Mouse (Mus musculus): ENCODE results near the gene Nhlrc3. TPM values are rescaled to one million over a fixed set of nuclear protein-coding genes. Genes with fewer than 3 reads are reported as not detected.

Gene Nhlrc3
- polyA plus RNA-seq (2014; fragmentation: Nextera tagmentation; extraction: Ambion mirVana): 6.4 and 9.7 TPM in 2 replicates

DNA sequence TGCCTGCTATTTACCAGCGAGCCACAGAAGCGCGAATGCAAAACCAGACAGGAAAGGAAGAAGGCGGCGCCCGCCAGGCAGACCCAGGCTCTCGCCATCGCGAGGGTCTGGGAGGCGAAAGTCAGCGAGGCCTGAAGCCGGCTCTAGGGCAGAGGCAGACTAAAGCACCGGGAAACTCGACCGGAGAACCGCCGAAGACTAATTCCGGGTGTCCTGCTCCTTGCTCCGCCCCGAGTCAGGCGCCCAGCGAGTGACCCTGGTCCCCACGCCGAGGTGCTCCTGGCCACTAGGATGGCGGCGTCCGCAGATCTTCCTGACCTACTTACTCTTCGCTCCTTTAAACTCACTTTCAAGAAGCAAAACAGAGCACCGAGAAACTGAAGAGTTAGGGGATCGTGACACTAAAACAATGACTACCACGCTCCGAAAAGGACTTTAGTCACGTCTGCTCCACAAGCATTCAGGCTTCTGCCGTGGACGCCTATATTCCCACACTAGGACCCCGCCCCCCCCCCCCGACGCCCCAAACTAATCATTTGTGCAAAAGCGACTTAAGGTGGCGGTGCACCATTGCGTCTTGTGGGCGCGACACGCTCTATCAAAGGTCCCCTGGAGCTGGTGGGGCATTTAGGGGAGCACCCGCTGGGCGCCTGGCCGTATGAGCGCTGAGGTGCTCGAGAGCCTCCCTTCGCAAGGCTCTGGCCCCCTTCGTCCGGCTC lies at the start of gene Nhlrc3, which contains the start of gene Proser1:
Gene Nhlrc3, minus strand, starts transcription at position 287 of the 719 bp plus-strand sequence.
Gene Proser1, plus strand, starts transcription at position 621 of the 719 bp plus-strand sequence.
- H3K4me2 ChIP-seq: peak within 1 kb of the TSS; percentile 66
- H3K9ac ChIP-seq (ENCODE audit: low read depth, low read length): peak within 1 kb of the TSS; percentile 93
- peak within 1 kb of the TSS; percentile 96 for H3K4me3 ChIP-seq (ENCODE audit: low read depth, low read length)
- no peaks in the 10 kb centered on the region for H3K27me3 ChIP-seq (ENCODE audit: control insufficient read depth, insufficient read depth, low read length)
- peaks cover 17% of the 10 kb centered on the region for H3K4me1 ChIP-seq (ENCODE audit: control insufficient read depth, insufficient read depth, low read length)
- peak; percentile 94 for ATAC-seq (replicated peaks; ENCODE audit: insufficient number of reproducible peaks, low FRiP score, low TSS enrichment)
- H3K36me3 ChIP-seq (ENCODE audit: control insufficient read depth, insufficient read depth, low read length): peaks cover 2% of the 10 kb centered on the region; the same call in 1 of the 2 replicates
- under 1% methylated on average over 52 of the region's 52 CpGs for WGBS (ENCODE audit: insufficient replicate concordance)
- peak within 1 kb of the TSS; percentile 73 for H3K27ac ChIP-seq (ENCODE audit: low read depth, low read length)
- no peaks in the 10 kb centered on the region for H3K9me3 ChIP-seq (replicated peaks; ENCODE audit: control insufficient read depth, low read length)

DNA sequence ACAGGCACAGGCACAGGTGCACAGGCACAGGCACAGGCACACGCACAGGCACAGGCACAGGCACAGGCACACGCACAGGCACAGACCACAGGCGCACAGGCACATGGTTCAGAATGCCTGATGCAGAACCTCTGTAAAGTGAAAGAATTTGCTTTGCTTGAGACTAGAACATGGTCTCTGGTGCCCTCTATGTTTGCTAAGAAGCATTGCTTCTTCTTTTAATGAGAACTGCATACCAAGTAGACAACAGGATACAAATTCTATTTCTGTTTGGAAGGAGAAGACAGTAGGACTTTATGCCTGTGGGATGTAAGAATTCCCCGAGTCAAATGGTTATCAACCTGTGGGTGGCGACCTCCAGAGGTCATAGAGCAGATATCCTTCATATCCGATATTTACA lies 39.3 kb upstream of the Nhlrc3 start:
- Histone ChIP-seq H3K4me2 (no peak overlapping the region), H3K36me3 (ENCODE audit: control insufficient read depth, insufficient read depth, low read length) (no peaks in the 10 kb centered on the region), H3K4me3 (ENCODE audit: low read depth, low read length) (no peak overlapping the region), H3K27me3 (ENCODE audit: control insufficient read depth, insufficient read depth, low read length) (no peaks in the 10 kb centered on the region), H3K4me1 (ENCODE audit: control insufficient read depth, insufficient read depth, low read length) (no peaks in the 10 kb centered on the region), H3K27ac (ENCODE audit: low read depth, low read length) (no peak overlapping the region), H3K9ac (ENCODE audit: low read depth, low read length) (no peak overlapping the region), H3K9me3 (replicated peaks; ENCODE audit: control insufficient read depth, low read length) (no peaks in the 10 kb centered on the region)
- WGBS (ENCODE audit: insufficient replicate concordance): 66% methylated on average over 6 of the region's 6 CpGs
- ATAC-seq (replicated peaks; ENCODE audit: insufficient number of reproducible peaks, low FRiP score, low TSS enrichment): no peak

DNA sequence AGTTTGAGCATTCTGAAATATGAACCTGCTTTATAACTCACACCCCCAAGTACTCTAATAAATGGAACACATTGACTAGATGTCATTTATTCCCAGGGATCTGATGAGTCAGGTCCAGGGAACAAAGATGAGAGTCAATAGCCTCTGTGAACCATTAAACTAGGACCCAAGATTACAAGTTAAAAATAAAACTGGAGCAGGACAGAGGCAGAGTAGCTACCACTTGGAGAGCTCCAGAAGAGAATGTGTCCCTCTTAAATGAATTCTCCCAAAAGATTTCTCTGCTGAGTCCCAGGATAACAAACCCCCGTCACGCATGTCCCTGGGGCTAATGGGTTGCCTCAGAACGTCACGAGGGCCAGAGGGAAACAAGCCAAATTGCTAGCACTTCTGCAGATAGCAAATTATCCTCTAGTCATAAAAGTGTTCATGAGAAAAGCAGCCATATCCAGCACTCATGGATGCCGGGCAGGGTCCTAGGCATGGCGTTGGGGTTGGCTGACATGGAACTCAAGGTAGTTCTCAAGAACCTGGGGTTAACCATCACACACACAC lies 35.3 kb upstream of the Nhlrc3 start:
- no peak overlapping the region for H3K27ac ChIP-seq (ENCODE audit: low read depth, low read length)
- no peaks in the 10 kb centered on the region for H3K4me1 ChIP-seq (ENCODE audit: control insufficient read depth, insufficient read depth, low read length)
- no peak for ATAC-seq (replicated peaks; ENCODE audit: insufficient number of reproducible peaks, low FRiP score, low TSS enrichment)
- no peak overlapping the region for H3K9ac ChIP-seq (ENCODE audit: low read depth, low read length)
- no peaks in the 10 kb centered on the region for H3K27me3 ChIP-seq (ENCODE audit: control insufficient read depth, insufficient read depth, low read length)
- no peaks in the 10 kb centered on the region for H3K9me3 ChIP-seq (replicated peaks; ENCODE audit: control insufficient read depth, low read length)
- WGBS (ENCODE audit: insufficient replicate concordance): 79% methylated on average over 6 of the region's 6 CpGs
- no peak overlapping the region for H3K4me2 ChIP-seq
- H3K36me3 ChIP-seq (ENCODE audit: control insufficient read depth, insufficient read depth, low read length): no peaks in the 10 kb centered on the region
- H3K4me3 ChIP-seq (ENCODE audit: low read depth, low read length): no peak overlapping the region

DNA sequence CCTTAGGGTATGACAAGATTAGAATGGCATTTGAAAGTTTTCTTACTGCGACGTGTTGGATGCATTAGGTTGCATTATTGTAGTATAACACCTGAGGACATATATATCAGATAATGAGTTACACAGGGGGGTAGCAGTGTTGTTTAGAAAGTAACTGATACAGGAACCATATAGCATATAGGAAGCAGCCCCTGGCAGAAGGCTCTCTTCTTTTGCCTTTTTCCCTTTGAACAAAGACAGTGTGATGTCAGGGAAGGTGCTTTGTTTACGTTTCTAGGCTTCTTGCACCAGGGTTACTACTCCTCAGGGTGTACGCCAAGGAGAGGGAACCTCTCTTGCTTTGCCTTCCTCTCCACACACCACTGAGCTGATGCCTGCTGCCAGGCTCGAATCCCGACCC lies 25.2 kb upstream of the Nhlrc3 start, which contains the start of gene Stoml3:
Gene Stoml3, plus strand, starts transcription at position 301 of the 400 bp plus-strand sequence.
- Histone ChIP-seq H3K27ac (ENCODE audit: low read depth, low read length) (peak within 1 kb of the TSS; percentile 58; the same call in 1 of the 2 replicates), H3K9me3 (replicated peaks; ENCODE audit: control insufficient read depth, low read length) (no peaks in the 10 kb centered on the region), H3K36me3 (ENCODE audit: control insufficient read depth, insufficient read depth, low read length) (no peaks in the 10 kb centered on the region), H3K9ac (ENCODE audit: low read depth, low read length) (no peak within 1 kb of the TSS), H3K4me3 (ENCODE audit: low read depth, low read length) (no peak within 1 kb of the TSS), H3K4me1 (ENCODE audit: control insufficient read depth, insufficient read depth, low read length) (peaks cover 16% of the 10 kb centered on the region; the same call in 1 of the 2 replicates), H3K27me3 (ENCODE audit: control insufficient read depth, insufficient read depth, low read length) (no peaks in the 10 kb centered on the region), H3K4me2 (peak within 1 kb of the TSS; percentile 16; the same call in 1 of the 2 replicates)
- 68% methylated on average over 6 of the region's 6 CpGs for WGBS (ENCODE audit: insufficient replicate concordance)
- ATAC-seq (replicated peaks; ENCODE audit: insufficient number of reproducible peaks, low FRiP score, low TSS enrichment): no peak

DNA sequence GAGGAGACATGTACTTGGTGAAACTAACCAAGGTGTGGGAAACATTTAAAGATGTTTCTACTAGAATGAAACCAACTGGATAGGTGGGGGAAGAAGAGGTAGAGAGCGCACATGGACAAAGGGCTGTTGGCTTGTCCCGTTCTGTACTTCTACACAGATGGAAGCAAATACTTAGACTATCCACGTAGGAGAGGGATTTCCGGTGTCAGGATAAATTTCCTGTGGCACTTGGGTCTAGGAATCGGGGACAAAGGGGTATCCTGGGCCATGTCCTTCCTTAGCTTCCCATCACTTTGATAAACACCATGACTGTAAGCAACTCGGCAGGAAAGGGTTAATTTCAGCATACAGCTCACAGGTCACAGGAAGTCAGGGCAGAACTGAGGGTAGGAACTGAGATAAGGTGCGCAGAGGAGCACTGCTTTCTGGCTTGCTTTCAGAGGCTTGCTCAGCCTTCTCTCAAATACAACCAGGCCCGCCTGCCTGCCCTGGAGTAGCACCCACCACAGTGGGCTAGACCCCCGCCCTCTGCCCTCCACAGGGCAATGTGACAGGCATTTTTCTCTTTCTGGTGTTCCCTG lies 24.0 kb upstream of the Nhlrc3 start:
- H3K27ac ChIP-seq (ENCODE audit: low read depth, low read length): peak overlapping the region; percentile 58
- WGBS (ENCODE audit: insufficient replicate concordance): 46% methylated on average over 9 of the region's 9 CpGs

DNA sequence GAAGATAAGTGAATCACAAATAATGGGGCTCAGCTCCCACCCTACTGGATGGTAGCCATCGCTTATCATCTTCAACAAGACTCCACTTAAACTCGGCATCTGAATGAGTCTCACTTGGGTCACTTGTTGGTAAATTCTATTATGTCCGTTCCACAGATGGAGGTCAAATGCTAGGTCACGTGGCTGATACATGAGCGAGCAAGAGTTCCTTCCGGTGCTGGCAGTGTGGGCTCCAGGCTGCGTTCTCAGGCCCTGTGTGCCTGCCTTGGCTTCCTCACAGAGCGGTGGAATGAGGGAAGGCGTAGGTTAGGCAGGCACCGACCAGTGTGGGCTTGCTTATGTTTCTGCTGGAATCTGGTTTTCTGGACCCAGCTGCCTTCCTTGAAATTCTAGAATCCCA lies 23.4 kb upstream of the Nhlrc3 start:
- Histone ChIP-seq H3K4me3 (ENCODE audit: low read depth, low read length) (no peak overlapping the region), H3K27ac (ENCODE audit: low read depth, low read length) (peak overlapping the region; percentile 58), H3K27me3 (ENCODE audit: control insufficient read depth, insufficient read depth, low read length) (no peaks in the 10 kb centered on the region), H3K4me2 (no peak overlapping the region), H3K9ac (ENCODE audit: low read depth, low read length) (no peak overlapping the region), H3K9me3 (replicated peaks; ENCODE audit: control insufficient read depth, low read length) (no peaks in the 10 kb centered on the region), H3K36me3 (ENCODE audit: control insufficient read depth, insufficient read depth, low read length) (peaks cover 5% of the 10 kb centered on the region), H3K4me1 (ENCODE audit: control insufficient read depth, insufficient read depth, low read length) (peaks cover 16% of the 10 kb centered on the region; the same call in 1 of the 2 replicates)
- WGBS (ENCODE audit: insufficient replicate concordance): 73% methylated on average over 10 of the region's 10 CpGs
- no peak for ATAC-seq (replicated peaks; ENCODE audit: insufficient number of reproducible peaks, low FRiP score, low TSS enrichment)

More for the DNA sequence above, 24.0 kb upstream of the Nhlrc3 start:
- peaks cover 2% of the 10 kb centered on the region; the same call in 1 of the 2 replicates for H3K36me3 ChIP-seq (ENCODE audit: control insufficient read depth, insufficient read depth, low read length)
- peak overlapping the region; percentile 16; the same call in 1 of the 2 replicates for H3K4me2 ChIP-seq
- peaks cover 16% of the 10 kb centered on the region; the same call in 1 of the 2 replicates for H3K4me1 ChIP-seq (ENCODE audit: control insufficient read depth, insufficient read depth, low read length)
- no peaks in the 10 kb centered on the region for H3K9me3 ChIP-seq (replicated peaks; ENCODE audit: control insufficient read depth, low read length)
- H3K27me3 ChIP-seq (ENCODE audit: control insufficient read depth, insufficient read depth, low read length): no peaks in the 10 kb centered on the region
- no peak overlapping the region for H3K4me3 ChIP-seq (ENCODE audit: low read depth, low read length)
- no peak overlapping the region for H3K9ac ChIP-seq (ENCODE audit: low read depth, low read length)
- 0 out of 2 replicates have a peak, but pooled peaks have one; percentile 7 for ATAC-seq (replicated peaks; ENCODE audit: insufficient number of reproducible peaks, low FRiP score, low TSS enrichment)

DNA sequence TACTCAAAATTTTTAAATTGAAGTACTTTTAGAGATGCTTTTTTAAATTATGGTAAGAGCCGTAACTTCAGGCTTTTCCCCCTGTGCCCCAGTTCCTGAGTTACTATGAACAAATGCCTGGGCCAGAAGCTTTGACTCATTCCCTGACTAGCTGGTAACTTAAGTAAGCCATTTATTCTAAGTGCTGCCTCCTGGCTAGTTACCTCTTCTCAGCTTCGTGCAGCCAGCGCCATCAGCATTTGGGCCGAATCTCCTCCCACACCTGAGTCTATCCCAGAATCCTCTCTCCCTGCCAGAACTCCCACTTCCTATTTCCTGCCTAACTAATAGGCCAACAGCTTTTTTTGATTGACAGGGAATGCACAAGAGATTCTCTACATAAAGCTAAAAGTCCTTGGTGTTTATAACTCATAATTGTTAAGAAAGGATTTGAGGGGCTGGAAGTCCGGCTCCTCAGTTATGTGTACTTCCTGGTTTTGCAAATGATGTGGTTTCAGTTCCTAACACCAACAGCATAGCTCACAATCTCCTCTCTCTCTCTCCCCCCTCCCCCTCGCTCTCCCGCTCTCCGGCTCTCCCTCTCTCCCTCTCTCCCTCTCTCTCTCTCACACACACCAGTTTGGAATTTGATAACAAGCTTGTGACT lies 20.4 kb upstream of the Nhlrc3 start:
- Histone ChIP-seq H3K27me3 (ENCODE audit: control insufficient read depth, insufficient read depth, low read length) (no peaks in the 10 kb centered on the region), H3K9ac (ENCODE audit: low read depth, low read length) (no peak overlapping the region), H3K27ac (ENCODE audit: low read depth, low read length) (0 out of 2 replicates have a peak overlapping the region, but pooled peaks have one; percentile 29), H3K9me3 (replicated peaks; ENCODE audit: control insufficient read depth, low read length) (no peaks in the 10 kb centered on the region), H3K4me2 (no peak overlapping the region), H3K36me3 (ENCODE audit: control insufficient read depth, insufficient read depth, low read length) (peaks cover 20% of the 10 kb centered on the region), H3K4me3 (ENCODE audit: low read depth, low read length) (no peak overlapping the region), H3K4me1 (ENCODE audit: control insufficient read depth, insufficient read depth, low read length) (peaks cover 16% of the 10 kb centered on the region; the same call in 1 of the 2 replicates)
- ATAC-seq (replicated peaks; ENCODE audit: insufficient number of reproducible peaks, low FRiP score, low TSS enrichment): no peak
- 82% methylated on average over 8 of the region's 8 CpGs for WGBS (ENCODE audit: insufficient replicate concordance)

DNA sequence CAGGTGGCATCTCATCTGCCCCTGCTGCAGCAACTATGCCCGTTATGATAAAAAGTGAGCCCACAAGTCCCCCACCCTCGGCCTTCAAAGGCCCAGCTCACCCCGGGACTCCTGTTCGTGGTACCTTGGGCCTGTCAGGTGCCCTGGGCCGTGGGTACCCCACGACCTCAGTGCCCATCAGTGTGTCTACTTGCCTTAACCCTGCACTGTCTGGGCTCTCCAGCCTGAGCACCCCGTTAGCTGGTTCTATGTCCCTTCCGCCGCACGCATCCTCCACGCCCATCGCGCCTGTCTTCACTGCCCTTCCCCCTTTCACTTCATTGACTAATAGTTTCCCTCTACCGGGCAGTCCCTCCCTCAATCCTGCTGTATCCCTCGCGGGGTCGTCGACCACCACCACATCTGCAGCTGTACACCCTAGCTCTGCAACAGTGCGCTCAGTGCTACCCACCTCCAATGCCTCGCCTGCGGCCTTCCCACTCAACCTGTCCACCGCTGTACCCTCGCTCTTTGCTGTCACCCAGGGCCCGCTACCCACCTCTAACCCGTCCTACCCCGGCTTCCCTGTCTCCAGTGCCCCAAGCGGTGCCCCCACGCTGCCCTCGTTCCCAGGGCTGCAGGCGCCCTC lies 15.4 kb upstream of the Nhlrc3 start:
- H3K4me3 ChIP-seq (ENCODE audit: low read depth, low read length): no peak overlapping the region
- H3K9me3 ChIP-seq (replicated peaks; ENCODE audit: control insufficient read depth, low read length): no peaks in the 10 kb centered on the region
- peak; percentile 52; the same call in 1 of the 2 replicates for ATAC-seq (replicated peaks; ENCODE audit: insufficient number of reproducible peaks, low FRiP score, low TSS enrichment)
- peaks cover 46% of the 10 kb centered on the region for H3K36me3 ChIP-seq (ENCODE audit: control insufficient read depth, insufficient read depth, low read length)
- H3K9ac ChIP-seq (ENCODE audit: low read depth, low read length): no peak overlapping the region
- H3K4me2 ChIP-seq: no peak overlapping the region
- no peak overlapping the region for H3K27ac ChIP-seq (ENCODE audit: low read depth, low read length)
- no peaks in the 10 kb centered on the region for H3K4me1 ChIP-seq (ENCODE audit: control insufficient read depth, insufficient read depth, low read length)
- 94% methylated on average over 30 of the region's 30 CpGs for WGBS (ENCODE audit: insufficient replicate concordance)
- H3K27me3 ChIP-seq (ENCODE audit: control insufficient read depth, insufficient read depth, low read length): no peaks in the 10 kb centered on the region

Measured in heart, embryonic 11.5 days (tissue).